Mouse (Mus musculus): ENCODE results near the gene Tmem87b.

Gene Tmem87b

DNA sequence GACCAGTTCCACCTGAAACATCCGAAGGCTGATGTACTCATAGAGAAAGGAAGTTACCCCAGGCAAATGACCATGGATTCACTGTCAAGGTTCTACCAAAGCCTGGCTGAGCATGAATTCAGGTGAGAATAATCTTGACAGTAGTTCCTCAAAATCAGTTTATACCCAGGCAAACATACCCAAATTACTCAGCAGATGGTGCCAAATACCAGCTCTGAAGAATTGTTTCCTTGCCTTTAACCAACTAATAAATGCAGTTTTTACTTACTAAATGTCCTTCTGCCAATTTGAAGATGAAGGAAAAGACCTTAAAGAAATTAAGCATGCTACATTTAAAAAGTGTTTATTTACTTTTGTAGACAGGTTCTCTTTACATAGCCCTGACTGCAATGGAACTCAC lies 38.8 kb downstream of the Tmem87b start:
- TF ChIP-seq NANOG (IDR thresholded peaks at IDR 0.05; ENCODE audit: borderline replicate concordance, low read length) = no peak
- TF ChIP-seq POU5F1 (IDR thresholded peaks at IDR 0.05; ENCODE audit: borderline replicate concordance, low read length) = no peak
- TF ChIP-seq CTCF (conservative IDR thresholded peaks at IDR 0.05; ENCODE audit: low read length) = no peak
- Histone ChIP-seq H3K4me3 (replicated peaks; ENCODE audit: low read length) (no peak overlapping the region), H3K36me3 (ENCODE audit: insufficient read depth, low read length) (peaks cover 27% of the 10 kb centered on the region), H3K4me1 (replicated peaks; ENCODE audit: low read depth, low read length) (no peaks in the 10 kb centered on the region), H3K9me3 (ENCODE audit: low read length) (no peaks in the 10 kb centered on the region), H3K27me3 (ENCODE audit: insufficient read depth, low read length) (peaks cover 6% of the 10 kb centered on the region)

GRCm38 (mm10) chr2:128858962-128859361 lies 41.0 kb downstream of the Tmem87b start:
- Histone ChIP-seq H3K9me3 (ENCODE audit: low read length) (no peaks in the 10 kb centered on the region), H3K4me3 (replicated peaks; ENCODE audit: low read length) (no peak overlapping the region), H3K36me3 (ENCODE audit: insufficient read depth, low read length) (peaks cover 7% of the 10 kb centered on the region; the same call in 1 of the 2 replicates), H3K27me3 (ENCODE audit: insufficient read depth, low read length) (peaks cover 27% of the 10 kb centered on the region), H3K4me1 (replicated peaks; ENCODE audit: low read depth, low read length) (no peaks in the 10 kb centered on the region; the same call in 1 of the 2 replicates)
- TF ChIP-seq NANOG (IDR thresholded peaks at IDR 0.05; ENCODE audit: borderline replicate concordance, low read length) (no peak), CTCF (conservative IDR thresholded peaks at IDR 0.05; ENCODE audit: low read length) (no peak), POU5F1 (IDR thresholded peaks at IDR 0.05; ENCODE audit: borderline replicate concordance, low read length) (no peak)

GRCm38 (mm10) chr2:128859861-128860260 lies 41.9 kb downstream of the Tmem87b start:
- no peak overlapping the region for H3K4me3 ChIP-seq (replicated peaks; ENCODE audit: low read length)
- H3K27me3 ChIP-seq (ENCODE audit: insufficient read depth, low read length) = peaks cover 33% of the 10 kb centered on the region
- H3K9me3 ChIP-seq (ENCODE audit: low read length) = no peaks in the 10 kb centered on the region
- no peaks in the 10 kb centered on the region; the same call in 1 of the 2 replicates for H3K4me1 ChIP-seq (replicated peaks; ENCODE audit: low read depth, low read length)
- peaks cover 2% of the 10 kb centered on the region; the same call in 1 of the 2 replicates for H3K36me3 ChIP-seq (ENCODE audit: insufficient read depth, low read length)
- TF ChIP-seq CTCF (conservative IDR thresholded peaks at IDR 0.05; ENCODE audit: low read length) (no peak), NANOG (IDR thresholded peaks at IDR 0.05; ENCODE audit: borderline replicate concordance, low read length) (no peak), POU5F1 (IDR thresholded peaks at IDR 0.05; ENCODE audit: borderline replicate concordance, low read length) (no peak)

DNA sequence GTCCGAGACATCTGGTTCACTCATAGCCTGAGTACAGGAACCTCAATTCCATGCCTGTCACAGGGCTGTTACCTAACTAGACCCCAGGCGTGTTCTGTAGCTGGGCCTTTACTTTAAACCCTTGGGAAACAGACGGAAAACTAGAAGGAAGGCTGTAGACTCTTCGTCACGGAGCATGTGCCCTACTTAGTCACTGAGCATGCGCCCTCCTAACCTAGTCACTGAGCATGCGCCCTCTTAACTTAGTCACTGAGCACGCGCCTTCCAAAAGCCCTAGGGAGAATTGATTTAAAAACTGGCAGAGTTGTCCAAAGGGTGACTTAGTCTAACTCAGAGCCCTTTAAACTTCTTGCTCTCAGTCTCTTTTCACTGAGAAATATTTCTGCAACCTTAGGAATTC lies 44.7 kb downstream of the Tmem87b start, which contains the start of gene Fbln7:
TSS of gene Fbln7 (plus strand) at position 346 of the 400 bp plus-strand sequence.
- no peaks in the 10 kb centered on the region; the same call in 1 of the 2 replicates for H3K4me1 ChIP-seq (replicated peaks; ENCODE audit: low read depth, low read length)
- peaks cover 50% of the 10 kb centered on the region for H3K27me3 ChIP-seq (ENCODE audit: insufficient read depth, low read length)
- no peaks in the 10 kb centered on the region for H3K36me3 ChIP-seq (ENCODE audit: insufficient read depth, low read length)
- H3K9me3 ChIP-seq (ENCODE audit: low read length) = no peaks in the 10 kb centered on the region
- TF ChIP-seq POU5F1 (IDR thresholded peaks at IDR 0.05; ENCODE audit: borderline replicate concordance, low read length) (no peak), CTCF (conservative IDR thresholded peaks at IDR 0.05; ENCODE audit: low read length) (no peak), NANOG (IDR thresholded peaks at IDR 0.05; ENCODE audit: borderline replicate concordance, low read length) (no peak)
- H3K4me3 ChIP-seq (replicated peaks; ENCODE audit: low read length) = peak within 1 kb of the TSS; percentile 78

DNA sequence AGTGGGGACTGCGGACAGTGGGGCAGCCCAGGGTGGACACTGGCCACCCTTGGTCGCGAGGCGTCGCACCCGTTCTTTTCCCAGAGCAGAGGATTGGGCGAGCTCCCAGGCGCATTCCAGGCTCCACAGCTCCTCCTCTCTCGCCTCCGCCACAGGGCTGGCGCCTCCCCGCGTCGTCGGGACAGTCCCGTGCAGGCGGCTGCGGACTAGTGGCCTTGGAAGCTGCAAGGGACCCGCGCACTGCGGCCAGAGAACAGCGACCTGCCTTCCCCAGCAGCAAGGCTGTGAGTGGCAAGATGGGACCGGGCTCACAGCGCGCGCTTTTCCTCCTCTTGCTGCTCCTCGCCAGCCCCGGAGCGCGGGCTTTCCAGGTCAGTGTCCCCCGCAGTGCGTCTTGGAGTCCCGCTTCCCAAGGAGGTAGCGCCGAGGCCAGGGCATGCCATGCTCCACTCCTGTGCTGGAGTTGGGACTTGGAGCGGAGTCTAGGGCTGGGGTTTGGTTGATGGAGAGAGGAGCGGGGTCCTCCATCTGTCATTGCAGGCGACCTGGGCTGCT lies 45.9 kb downstream of the Tmem87b start:
- TF ChIP-seq NANOG (IDR thresholded peaks at IDR 0.05; ENCODE audit: borderline replicate concordance, low read length) (no peak), CTCF (conservative IDR thresholded peaks at IDR 0.05; ENCODE audit: low read length) (no peak), POU5F1 (IDR thresholded peaks at IDR 0.05; ENCODE audit: borderline replicate concordance, low read length) (no peak)
- Histone ChIP-seq H3K4me1 (replicated peaks; ENCODE audit: low read depth, low read length) (no peaks in the 10 kb centered on the region; the same call in 1 of the 2 replicates), H3K36me3 (ENCODE audit: insufficient read depth, low read length) (no peaks in the 10 kb centered on the region), H3K9me3 (ENCODE audit: low read length) (no peaks in the 10 kb centered on the region), H3K4me3 (replicated peaks; ENCODE audit: low read length) (peak overlapping the region; percentile 78), H3K27me3 (ENCODE audit: insufficient read depth, low read length) (peaks cover 50% of the 10 kb centered on the region)

DNA sequence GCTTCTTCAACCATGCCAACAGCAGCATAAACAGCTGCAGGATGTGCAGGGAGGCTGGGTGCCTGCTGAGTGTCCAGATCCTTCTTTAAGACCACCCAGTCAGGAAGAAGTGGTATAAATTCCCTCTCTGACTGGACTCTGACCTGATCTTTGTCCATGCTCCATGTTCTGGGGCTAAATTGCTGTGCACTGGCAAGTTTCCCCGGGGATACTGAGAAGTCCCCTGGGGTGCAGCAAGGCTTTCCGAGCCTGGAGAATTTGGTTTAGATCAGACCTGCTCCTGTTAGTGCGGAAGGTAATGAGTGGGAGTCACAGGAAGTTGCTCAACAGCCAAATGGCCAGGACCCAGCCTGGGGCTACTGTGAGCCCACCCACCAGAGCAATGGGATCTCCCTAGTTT lies 47.1 kb downstream of the Tmem87b start:
- H3K9me3 ChIP-seq (ENCODE audit: low read length) = no peaks in the 10 kb centered on the region
- H3K4me3 ChIP-seq (replicated peaks; ENCODE audit: low read length) = no peak overlapping the region
- peaks cover 50% of the 10 kb centered on the region for H3K27me3 ChIP-seq (ENCODE audit: insufficient read depth, low read length)
- TF ChIP-seq NANOG (IDR thresholded peaks at IDR 0.05; ENCODE audit: borderline replicate concordance, low read length) (no peak), POU5F1 (IDR thresholded peaks at IDR 0.05; ENCODE audit: borderline replicate concordance, low read length) (no peak), CTCF (conservative IDR thresholded peaks at IDR 0.05; ENCODE audit: low read length) (no peak)
- no peaks in the 10 kb centered on the region; the same call in 1 of the 2 replicates for H3K4me1 ChIP-seq (replicated peaks; ENCODE audit: low read depth, low read length)
- H3K36me3 ChIP-seq (ENCODE audit: insufficient read depth, low read length) = no peaks in the 10 kb centered on the region

- Histone ChIP-seq H3K36me3 (ENCODE audit: insufficient read depth, low read length) (no peaks in the 10 kb centered on the region), H3K27me3 (ENCODE audit: insufficient read depth, low read length) (peaks cover 27% of the 10 kb centered on the region), H3K9me3 (ENCODE audit: low read length) (no peaks in the 10 kb centered on the region), H3K4me3 (replicated peaks; ENCODE audit: low read length) (0 out of 2 replicates have a peak overlapping the region, but pooled peaks have one; percentile 14), H3K4me1 (replicated peaks; ENCODE audit: low read depth, low read length) (peaks cover 21% of the 10 kb centered on the region)
- TF ChIP-seq POU5F1 (IDR thresholded peaks at IDR 0.05; ENCODE audit: borderline replicate concordance, low read length) (no peak), NANOG (IDR thresholded peaks at IDR 0.05; ENCODE audit: borderline replicate concordance, low read length) (no peak)
These were observed 53.7 kb downstream of the Tmem87b start for GRCm38 (mm10) chr2:128871656-128872055.

DNA sequence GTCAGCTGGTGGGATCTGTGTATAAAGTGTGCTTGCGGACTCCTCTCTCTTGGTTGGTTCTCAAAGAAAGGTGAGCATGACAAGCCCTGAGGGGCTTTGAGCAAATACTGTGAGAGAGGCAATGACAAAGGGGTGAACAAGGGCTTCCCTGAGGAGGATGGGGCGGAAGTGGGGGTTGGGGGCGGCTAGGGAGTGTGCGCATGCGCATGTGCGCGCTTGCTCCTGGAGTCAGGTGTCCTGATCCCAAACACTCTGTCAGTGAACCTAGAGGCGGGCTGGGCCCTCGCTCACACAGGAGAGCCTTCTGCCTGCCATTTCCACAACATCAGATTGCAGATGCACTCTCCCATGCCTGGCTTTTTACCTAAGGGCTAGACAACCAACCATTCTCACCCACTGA lies 54.3 kb downstream of the Tmem87b start:
- Histone ChIP-seq H3K36me3 (ENCODE audit: insufficient read depth, low read length) (no peaks in the 10 kb centered on the region), H3K4me3 (replicated peaks; ENCODE audit: low read length) (peak overlapping the region; percentile 14; the same call in 1 of the 2 replicates), H3K27me3 (ENCODE audit: insufficient read depth, low read length) (peaks cover 28% of the 10 kb centered on the region), H3K9me3 (ENCODE audit: low read length) (no peaks in the 10 kb centered on the region), H3K4me1 (replicated peaks; ENCODE audit: low read depth, low read length) (peaks cover 21% of the 10 kb centered on the region)
- TF ChIP-seq CTCF (conservative IDR thresholded peaks at IDR 0.05; ENCODE audit: low read length) (no peak), NANOG (IDR thresholded peaks at IDR 0.05; ENCODE audit: borderline replicate concordance, low read length) (no peak), POU5F1 (IDR thresholded peaks at IDR 0.05; ENCODE audit: borderline replicate concordance, low read length) (no peak)

GRCm38 (mm10) chr2:128875526-128875925 lies 57.6 kb downstream of the Tmem87b start:
- Histone ChIP-seq H3K4me1 (replicated peaks; ENCODE audit: low read depth, low read length) (peaks cover 28% of the 10 kb centered on the region), H3K4me3 (replicated peaks; ENCODE audit: low read length) (no peak overlapping the region), H3K9me3 (ENCODE audit: low read length) (no peaks in the 10 kb centered on the region), H3K36me3 (ENCODE audit: insufficient read depth, low read length) (no peaks in the 10 kb centered on the region), H3K27me3 (ENCODE audit: insufficient read depth, low read length) (peaks cover 28% of the 10 kb centered on the region)
- no peak for TF ChIP-seq NANOG (IDR thresholded peaks at IDR 0.05; ENCODE audit: borderline replicate concordance, low read length)
- TF ChIP-seq CTCF (conservative IDR thresholded peaks at IDR 0.05; ENCODE audit: low read length) = no peak
- no peak for TF ChIP-seq POU5F1 (IDR thresholded peaks at IDR 0.05; ENCODE audit: borderline replicate concordance, low read length)

Measured in E14TG2a.4 (cell line).